Mouse (Mus musculus) hindbrain, embryonic 14.5 days (tissue): ENCODE data around the gene Mrm3. TPM values are rescaled to one million over a fixed set of nuclear protein-coding genes. Genes with fewer than 3 reads are reported as not detected.
A peak's percentile ranks its signal among the peaks of the same experiment; 100 is the strongest.

Experiments
- ATAC-seq: fragments of 200-750 bp; cut with Nextera tagmentation; 2 replicates; pipeline ENCODE4 v1.8.0; 2017; ENCODE audit warnings: moderate number of reproducible peaks, mild to moderate bottlenecking, moderate TSS enrichment, moderate library complexity; ENCODE audit not compliant: low FRiP score
- DNase-seq: peaks from one replicate; pipeline ENCODE4 v3.0.0-alpha.2; 2015; ENCODE audit warnings: low spot score
- H3K27ac ChIP-seq: fragments of 300-500 bp; sonication (generic); 2 replicates; pipeline ENCODE4 v1.5.1; 2014; ENCODE audit warnings: mild to moderate bottlenecking, moderate library complexity
- H3K27me3 ChIP-seq: fragments of 300-500 bp; sonication (generic); 2 replicates; pipeline ENCODE4 v1.6.1; 2014; ENCODE audit warnings: mild to moderate bottlenecking, low read length, mixed read lengths; ENCODE audit not compliant: control insufficient read depth, insufficient read depth
- H3K36me3 ChIP-seq: fragments of 300-500 bp; sonication (generic); replicated peaks from 2 replicates; pipeline ENCODE4 v1.6.1; 2014; ENCODE audit not compliant: control insufficient read depth, insufficient read depth
- H3K4me1 ChIP-seq: fragments of 300-500 bp; sonication (generic); replicated peaks from 2 replicates; pipeline ENCODE4 v1.6.1; 2014; ENCODE audit warnings: antibody characterized with exemption, low read length, mixed read lengths; ENCODE audit not compliant: control insufficient read depth, insufficient read depth
- H3K4me2 ChIP-seq: fragments of 300-500 bp; sonication (generic); replicated peaks from 2 replicates; pipeline ENCODE4 v1.6.1; 2014; ENCODE audit warnings: mild to moderate bottlenecking, moderate library complexity
- H3K4me3 ChIP-seq: fragments of 300-500 bp; sonication (generic); replicated peaks from 2 replicates; pipeline ENCODE4 v1.5.1; 2014; ENCODE audit warnings: mild to moderate bottlenecking, low read length
- H3K9ac ChIP-seq: fragments of 300-500 bp; sonication (generic); 2 replicates; pipeline ENCODE4 v1.6.1; 2014
- H3K9me3 ChIP-seq: fragments of 300-500 bp; sonication (generic); 2 replicates; pipeline ENCODE4 v1.6.1; 2016; ENCODE audit warnings: low read length; ENCODE audit not compliant: control insufficient read depth
- WGBS: fragments of 180-500 bp; shearing (Covaris S2); extraction: QIAGEN DNeasy Blood & Tissue Kit; methylation state at CpG from one replicate; pipeline ENCODE4 v1.1.7; 2014; 5-methylcytosine and 5-hydroxymethylcytosine counted together
- polyA plus RNA-seq: library from polyadenylated mRNA; unstranded; fragments of >200 nt; fragmentation: Nextera tagmentation; extraction: Ambion mirVana; gene quantifications from 2 replicates; pipeline ENCODE4 v1.2.1, GENCODE M21; 2014

Gene Mrm3
- polyA plus RNA-seq, 1 experiment from 2014 or later = 23.3 TPM

DNA sequence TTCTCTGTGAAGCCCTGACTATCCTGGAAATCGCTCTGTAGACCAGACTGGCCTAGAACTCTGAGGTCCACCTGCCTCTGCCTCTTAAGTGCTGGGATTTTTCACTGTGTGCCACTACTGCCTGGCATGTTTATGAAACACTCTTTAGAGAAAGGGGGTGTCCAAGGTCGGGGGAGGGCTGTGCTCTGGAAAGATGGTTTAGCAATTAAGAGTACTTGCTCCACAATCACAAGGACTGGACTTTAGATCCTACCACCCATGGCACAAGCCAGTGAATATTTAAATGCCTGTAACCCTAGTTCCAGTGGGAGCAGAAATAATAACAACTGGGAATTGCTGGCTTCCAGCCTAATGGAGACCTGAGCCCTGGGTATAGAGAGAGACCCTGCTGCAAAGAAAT is 36.5 kb downstream of the Mrm3 start:
- no peaks in the 10 kb centered on the region for H3K27me3 ChIP-seq
- no peaks in the 10 kb centered on the region for H3K4me1 ChIP-seq
- no peak for ATAC-seq
- no peaks in the 10 kb centered on the region; the same call in 1 of the 2 replicates for H3K36me3 ChIP-seq
- peak overlapping the region; percentile 51; the same call in 1 of the 2 replicates for H3K27ac ChIP-seq
- no peak for DNase-seq
- H3K4me3 ChIP-seq = no peak overlapping the region
- 79% methylated on average over 2 of the region's 2 CpGs for WGBS
- no peak overlapping the region for H3K9ac ChIP-seq
- no peak overlapping the region for H3K4me2 ChIP-seq
- no peaks in the 10 kb centered on the region for H3K9me3 ChIP-seq

DNA sequence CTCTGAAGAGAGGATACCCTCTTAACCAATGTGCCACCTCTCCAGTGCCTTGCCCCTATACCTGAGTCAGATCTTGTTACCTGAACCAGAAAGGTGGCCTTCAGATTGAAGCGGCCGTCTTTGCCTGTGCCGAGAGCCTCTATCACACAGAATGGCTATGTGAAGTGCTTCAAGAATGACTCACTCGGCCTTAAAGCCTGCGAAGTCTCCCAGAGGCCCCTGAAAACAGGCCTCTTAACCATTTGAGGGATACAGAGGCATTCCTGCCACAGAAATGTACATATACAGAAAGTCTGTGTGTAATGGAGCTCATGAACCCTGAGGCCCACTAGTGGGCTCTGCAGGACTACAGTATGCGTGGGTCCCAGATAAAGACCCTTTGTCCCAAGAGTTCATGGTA is 40.3 kb downstream of the Mrm3 start:
- no peak overlapping the region for H3K4me3 ChIP-seq
- ATAC-seq (no peak), DNase-seq (no peak)
- no peak overlapping the region for H3K9ac ChIP-seq
- H3K27me3 ChIP-seq = no peaks in the 10 kb centered on the region
- H3K36me3 ChIP-seq = no peaks in the 10 kb centered on the region
- no peaks in the 10 kb centered on the region for H3K9me3 ChIP-seq
- 94% methylated on average over 6 of the region's 6 CpGs for WGBS
- H3K4me2 ChIP-seq = no peak overlapping the region
- no peak overlapping the region for H3K27ac ChIP-seq
- H3K4me1 ChIP-seq = peaks cover 14% of the 10 kb centered on the region; the same call in 1 of the 2 replicates

DNA sequence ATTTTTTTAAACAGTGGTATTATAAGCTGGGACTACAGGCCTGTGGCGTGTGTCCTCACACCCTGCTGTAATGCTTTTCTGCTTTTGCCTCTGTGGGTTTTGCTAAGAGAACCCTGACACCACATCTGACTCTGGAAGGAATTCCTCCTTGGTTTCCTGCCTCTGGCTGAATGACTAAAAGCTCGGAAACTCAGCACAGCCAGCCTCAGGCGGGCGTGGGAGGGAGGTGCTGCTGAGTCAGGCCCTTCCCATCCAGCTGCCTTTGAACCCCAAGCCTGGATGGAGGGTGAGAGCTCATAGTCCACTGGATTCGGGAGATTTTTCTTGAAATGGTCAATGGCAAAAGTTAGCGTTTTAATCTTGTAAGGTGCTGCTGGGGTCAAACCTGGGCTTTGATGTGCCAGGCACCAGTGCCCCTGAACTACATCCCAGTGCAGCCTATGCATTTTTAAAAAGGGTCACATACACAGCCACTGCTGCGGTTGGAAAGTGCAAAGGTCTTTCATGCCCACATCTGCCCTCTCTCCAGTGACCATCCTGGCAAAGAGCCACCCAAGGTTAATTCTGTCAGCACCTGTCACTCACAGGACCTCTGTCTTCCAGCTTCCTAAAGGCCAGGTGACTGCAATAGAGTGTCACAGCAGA is 42.0 kb downstream of the Mrm3 start:
- Histone ChIP-seq H3K36me3 (no peaks in the 10 kb centered on the region), H3K9me3 (no peaks in the 10 kb centered on the region), H3K4me3 (no peak overlapping the region), H3K9ac (no peak overlapping the region), H3K27me3 (no peaks in the 10 kb centered on the region), H3K27ac (no peak overlapping the region), H3K4me2 (no peak overlapping the region), H3K4me1 (peaks cover 25% of the 10 kb centered on the region; the same call in 1 of the 2 replicates)
- no peak for DNase-seq
- 64% methylated on average over 7 of the region's 7 CpGs for WGBS
- no peak for ATAC-seq

DNA sequence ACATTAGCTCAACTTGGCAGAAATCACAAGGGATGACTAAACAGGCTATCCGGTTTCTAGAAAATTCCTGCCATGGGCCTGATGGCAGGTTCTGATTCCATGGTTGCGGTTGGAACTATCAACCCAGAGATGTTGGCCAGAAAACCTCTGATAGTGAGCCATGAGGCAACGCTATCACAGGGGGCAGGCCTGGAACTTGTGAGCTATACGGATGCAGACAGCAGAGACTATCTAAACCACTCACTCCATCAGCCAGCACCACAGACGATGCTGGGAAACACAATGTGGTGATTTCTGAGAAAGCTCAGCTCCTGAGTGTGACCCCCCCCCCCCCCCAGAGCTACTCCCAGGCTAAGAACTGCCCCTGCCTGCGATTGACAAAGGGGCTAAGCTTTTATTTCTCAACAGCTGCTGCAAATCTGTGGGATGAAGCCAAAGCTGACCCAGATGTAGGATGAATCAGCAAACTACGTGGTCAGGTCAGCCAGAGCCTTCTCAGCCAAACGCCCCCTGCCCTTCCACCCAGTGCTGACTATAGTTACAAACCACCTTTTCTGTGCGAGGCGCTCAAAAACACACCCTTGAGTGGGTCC is 43.1 kb downstream of the Mrm3 start:
- Histone ChIP-seq H3K27me3 (no peaks in the 10 kb centered on the region), H3K4me2 (no peak overlapping the region), H3K36me3 (no peaks in the 10 kb centered on the region), H3K4me3 (no peak overlapping the region), H3K9ac (no peak overlapping the region), H3K9me3 (no peaks in the 10 kb centered on the region), H3K4me1 (peaks cover 26% of the 10 kb centered on the region; the same call in 1 of the 2 replicates), H3K27ac (no peak overlapping the region)
- ATAC-seq = no peak
- 71% methylated on average over 10 of the region's 10 CpGs for WGBS
- no peak for DNase-seq

DNA sequence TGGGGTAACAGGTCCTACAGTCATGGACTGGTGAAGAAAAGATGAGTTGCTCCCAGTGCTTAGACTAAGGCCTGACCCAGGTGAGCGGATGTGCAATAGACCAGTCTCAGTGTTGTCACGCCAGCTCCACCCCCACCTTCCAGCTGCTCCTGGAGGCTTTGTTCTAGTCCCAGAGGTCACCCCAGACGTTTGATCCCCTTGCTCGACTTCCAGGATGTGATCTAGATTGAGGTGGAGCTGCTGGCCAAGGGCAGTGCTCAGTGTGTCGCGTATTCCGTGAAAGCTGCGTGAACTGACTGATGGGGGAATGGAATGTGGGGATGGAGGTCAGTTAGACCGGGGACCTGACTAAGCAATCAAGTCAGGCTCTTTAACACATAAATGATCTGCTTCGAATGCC is 43.8 kb downstream of the Mrm3 start:
- peaks cover 26% of the 10 kb centered on the region; the same call in 1 of the 2 replicates for H3K4me1 ChIP-seq
- 41% methylated on average over 10 of the region's 10 CpGs for WGBS
- ATAC-seq = no peak

DNA sequence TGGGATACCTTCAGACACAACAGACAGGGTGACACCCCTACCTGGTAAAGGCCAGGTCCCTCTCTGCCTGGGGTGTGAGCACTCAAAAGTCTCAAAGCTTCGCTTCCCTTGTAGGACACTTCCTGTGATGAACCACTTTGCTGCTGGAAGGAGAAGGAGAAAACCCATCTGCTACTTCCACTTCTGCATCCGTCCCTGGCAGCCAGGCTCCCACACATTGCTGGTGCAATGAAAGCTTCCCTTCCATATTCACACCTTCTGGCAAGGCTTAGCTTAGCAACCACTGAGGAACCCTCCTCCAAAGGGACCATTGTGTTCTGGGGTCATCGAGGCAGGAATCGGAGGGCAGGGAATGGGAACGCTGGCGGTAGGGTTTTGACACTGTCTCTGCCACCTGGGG is 45.1 kb downstream of the Mrm3 start:
- Histone ChIP-seq H3K4me1 (peaks cover 35% of the 10 kb centered on the region), H3K9me3 (no peaks in the 10 kb centered on the region), H3K4me3 (no peak overlapping the region), H3K36me3 (no peaks in the 10 kb centered on the region), H3K9ac (no peak overlapping the region), H3K4me2 (no peak overlapping the region), H3K27me3 (no peaks in the 10 kb centered on the region), H3K27ac (peak overlapping the region; percentile 90; the same call in 1 of the 2 replicates)
- WGBS = 76% methylated on average over 6 of the region's 6 CpGs
- DNase-seq (no peak), ATAC-seq (no peak)

More for the DNA sequence above, 43.8 kb downstream of the Mrm3 start:
- Histone ChIP-seq H3K27me3 (no peaks in the 10 kb centered on the region), H3K4me3 (no peak overlapping the region), H3K9ac (no peak overlapping the region), H3K27ac (no peak overlapping the region), H3K9me3 (no peaks in the 10 kb centered on the region), H3K4me2 (no peak overlapping the region), H3K36me3 (no peaks in the 10 kb centered on the region)
- no peak for DNase-seq

DNA sequence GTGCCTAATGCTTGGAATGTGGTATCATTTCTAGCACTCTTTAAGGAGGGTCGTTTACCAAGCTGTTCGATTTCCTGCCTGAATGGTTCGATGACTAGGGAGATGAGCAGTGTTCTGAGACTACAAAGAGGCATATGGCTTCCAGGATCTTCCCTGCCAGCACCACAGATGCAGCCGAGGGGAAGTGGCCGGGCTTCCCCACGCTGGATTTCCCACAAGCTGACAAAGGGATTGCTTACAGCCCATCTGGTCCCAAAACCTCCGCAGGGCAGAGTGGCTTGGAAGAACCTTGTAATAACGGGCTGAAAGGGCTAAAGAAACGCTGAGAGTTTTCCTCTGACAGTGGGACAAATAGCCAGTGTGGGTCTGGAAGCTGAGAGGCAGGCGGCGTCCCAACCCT is 46.9 kb downstream of the Mrm3 start:
- no peaks in the 10 kb centered on the region for H3K36me3 ChIP-seq
- H3K4me1 ChIP-seq = peaks cover 40% of the 10 kb centered on the region
- H3K4me3 ChIP-seq = no peak overlapping the region
- WGBS = 13% methylated on average over 11 of the region's 11 CpGs
- H3K27ac ChIP-seq = peak overlapping the region; percentile 90
- H3K27me3 ChIP-seq = no peaks in the 10 kb centered on the region
- ATAC-seq (peak; percentile 47), DNase-seq (peak; percentile 74)
- no peak overlapping the region for H3K4me2 ChIP-seq
- peak overlapping the region; percentile 41; the same call in 1 of the 2 replicates for H3K9ac ChIP-seq
- H3K9me3 ChIP-seq = no peaks in the 10 kb centered on the region

DNA sequence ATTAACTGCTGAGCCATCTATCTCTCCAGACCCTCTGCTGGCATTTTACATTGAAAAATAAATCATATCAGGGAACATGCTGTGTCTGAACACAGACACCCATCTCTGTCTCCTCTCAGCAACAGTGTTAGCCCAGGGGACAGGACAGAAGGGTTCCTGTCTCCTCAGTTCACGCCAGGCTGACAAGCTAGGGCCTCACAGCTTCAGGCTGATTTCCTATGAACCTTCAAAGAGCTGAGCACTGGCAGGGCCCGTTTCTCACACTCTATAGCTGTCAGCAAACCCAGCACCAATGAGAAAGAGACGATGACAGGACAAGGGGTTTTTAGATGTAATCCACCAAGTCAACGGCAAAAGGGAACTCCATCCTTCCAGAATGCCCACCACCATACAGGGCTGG is 48.4 kb downstream of the Mrm3 start:
- Histone ChIP-seq H3K27ac (peak overlapping the region; percentile 71; the same call in 1 of the 2 replicates), H3K4me3 (no peak overlapping the region), H3K9ac (no peak overlapping the region), H3K9me3 (no peaks in the 10 kb centered on the region), H3K4me2 (no peak overlapping the region), H3K36me3 (no peaks in the 10 kb centered on the region), H3K27me3 (no peaks in the 10 kb centered on the region), H3K4me1 (peaks cover 37% of the 10 kb centered on the region)
- 87% methylated on average over 4 of the region's 4 CpGs for whole genome bisulfite sequencing
- no peak for ATAC-seq
- DNase-seq = no peak

DNA sequence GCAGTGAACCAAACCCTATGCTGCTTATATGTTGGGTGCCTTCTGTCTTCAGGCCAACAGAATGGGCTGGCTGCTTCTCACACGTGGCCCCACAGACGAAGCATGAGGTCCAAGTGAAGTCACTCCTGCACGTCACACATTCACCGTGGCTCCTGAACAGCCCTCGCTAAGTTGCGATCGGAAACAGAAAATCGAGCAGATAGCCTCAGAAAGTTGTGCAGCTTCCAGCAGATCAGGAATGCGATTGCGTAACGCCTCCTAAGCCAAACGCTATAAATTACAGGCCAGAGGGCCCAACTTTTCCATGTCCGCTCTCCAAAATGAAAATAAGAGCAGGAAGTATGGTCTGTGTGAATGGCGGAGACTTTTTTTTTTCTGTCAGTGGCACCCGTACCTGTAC is 48.9 kb downstream of the Mrm3 start:
- Histone ChIP-seq H3K4me2 (no peak overlapping the region), H3K4me1 (peaks cover 33% of the 10 kb centered on the region), H3K9ac (no peak overlapping the region), H3K4me3 (no peak overlapping the region), H3K9me3 (no peaks in the 10 kb centered on the region), H3K27ac (peak overlapping the region; percentile 71), H3K27me3 (no peaks in the 10 kb centered on the region), H3K36me3 (no peaks in the 10 kb centered on the region)
- DNase-seq = no peak
- ATAC-seq = no peak
- 89% methylated on average over 15 of the region's 15 CpGs for WGBS
